Mouse (Mus musculus) myocyte (in vitro differentiated cells): Measurements from ENCODE around the gene Ccdc183. TPM values are rescaled to one million over a fixed set of nuclear protein-coding genes. Genes with fewer than 3 reads are reported as not detected.

Experiments
- polyA plus RNA-seq: library from polyadenylated mRNA; unstranded; fragments of >200 nt; fragmentation: generic; extraction: Trizol; gene quantifications from one replicate; pipeline ENCODE4 v1.2.1, GENCODE M21; 2012; ENCODE audit warnings: missing spikeins

Gene Ccdc183
- polyA plus RNA-seq, 1 experiment = 0.13 TPM

Other genes starting within 250 kb of the Ccdc183 start
- gene Sapcd2, start 245.4 kb downstream of the Ccdc183 start, polyA plus RNA-seq = 10.4 TPM
- 0.89 TPM for gene Entpd2, start 221.8 kb downstream of the Ccdc183 start, polyA plus RNA-seq
- 114 TPM for gene Npdc1, start 218.3 kb downstream of the Ccdc183 start, polyA plus RNA-seq
- 0.08 TPM for gene Fut7, start 194.4 kb downstream of the Ccdc183 start, polyA plus RNA-seq
- 9.8 TPM for gene Abca2, start 189.0 kb downstream of the Ccdc183 start, polyA plus RNA-seq
- gene Clic3, start 160.8 kb downstream of the Ccdc183 start, polyA plus RNA-seq = 13.5 TPM
- gene Paxx, start 156.6 kb downstream of the Ccdc183 start, polyA plus RNA-seq = 64.3 TPM
- gene Ptgds, start 147.6 kb downstream of the Ccdc183 start, polyA plus RNA-seq = 9.8 TPM
- not detected for gene Lcn12, start 123.8 kb downstream of the Ccdc183 start, polyA plus RNA-seq
- gene Fbxw5, start 116.9 kb downstream of the Ccdc183 start, polyA plus RNA-seq = 53.6 TPM
- gene C8g, start 116.0 kb downstream of the Ccdc183 start, polyA plus RNA-seq = 0.74 TPM
- 40.4 TPM for gene Traf2, start 70.7 kb downstream of the Ccdc183 start, polyA plus RNA-seq
- gene Edf1, start 59.8 kb downstream of the Ccdc183 start, polyA plus RNA-seq = 513 TPM
- 8.7 TPM for gene Mamdc4, start 42.8 kb downstream of the Ccdc183 start, polyA plus RNA-seq
- gene Phpt1, start 42.5 kb downstream of the Ccdc183 start, polyA plus RNA-seq = 108 TPM
- gene Ajm1, start 35.9 kb downstream of the Ccdc183 start, polyA plus RNA-seq = 1.0 TPM
- 76.5 TPM for gene Rabl6, start 9.2 kb downstream of the Ccdc183 start, polyA plus RNA-seq
- gene Tmem141, start 4.3 kb upstream of the Ccdc183 start, polyA plus RNA-seq = 32.6 TPM
- gene Fcna, start 10.4 kb upstream of the Ccdc183 start, polyA plus RNA-seq = 0.10 TPM
- not detected for gene Lcn8, start 35.4 kb upstream of the Ccdc183 start, polyA plus RNA-seq
- not detected for gene Lcn5, start 40.3 kb upstream of the Ccdc183 start, polyA plus RNA-seq
- not detected for gene Lcn6, start 59.1 kb upstream of the Ccdc183 start, polyA plus RNA-seq
- not detected for gene Lcn10, start 65.0 kb upstream of the Ccdc183 start, polyA plus RNA-seq
- gene Obp2a, start 82.4 kb upstream of the Ccdc183 start, polyA plus RNA-seq = not detected
- 0.31 TPM for gene Bmyc, start 89.1 kb upstream of the Ccdc183 start, polyA plus RNA-seq
- not detected for gene Obp2b, start 119.3 kb upstream of the Ccdc183 start, polyA plus RNA-seq
- gene Lcn3, start 147.9 kb upstream of the Ccdc183 start, polyA plus RNA-seq = not detected
- gene Lcn11, start 159.3 kb upstream of the Ccdc183 start, polyA plus RNA-seq = not detected
- 0.17 TPM for gene Gm13539, start 164.6 kb upstream of the Ccdc183 start, polyA plus RNA-seq
- gene Glt6d1, start 198.2 kb upstream of the Ccdc183 start, polyA plus RNA-seq = not detected
- not detected for gene Lcn9, start 205.5 kb upstream of the Ccdc183 start, polyA plus RNA-seq
- not detected for gene Sohlh1, start 229.6 kb upstream of the Ccdc183 start, polyA plus RNA-seq
- not detected for gene Kcnt1, start 246.1 kb upstream of the Ccdc183 start, polyA plus RNA-seq